23 mouse cellular contexts compared by ENCODE assay signal in the genomic region with DNA sequence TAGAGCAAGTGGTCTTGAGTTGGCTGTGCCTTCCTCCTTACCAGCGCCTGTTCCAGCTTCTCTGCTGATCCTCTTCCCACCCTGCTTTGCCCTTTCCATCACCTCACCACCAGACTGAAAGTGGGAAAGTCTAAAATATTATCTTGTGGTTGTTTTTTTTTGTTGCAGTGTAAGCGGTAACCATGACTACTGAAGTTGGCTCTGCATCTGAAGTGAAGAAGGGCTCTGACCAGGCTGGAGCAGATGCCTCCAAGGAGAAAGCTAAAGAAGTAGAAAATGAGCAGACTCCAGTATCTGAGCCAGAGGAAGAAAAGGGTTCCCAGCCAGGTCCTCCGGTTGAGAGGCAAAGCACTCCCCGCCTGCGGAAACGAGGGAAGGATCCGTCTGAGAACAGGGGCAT.
"Had no signal": no experiment of that assay in that cellular context is flagged by ENCODE, and none has a peak within 500 bp of the region (broad histone marks: within the 10 kb centered on the region; RNA-seq: fewer than 3 reads in every experiment).

No protein-coding gene starts in this region.

- H3K27me3 ChIP-seq: limb, embryonic 13.5 days; liver, embryonic 12.5 days; liver, embryonic 15.5 days; lung, embryonic 15.5 days; megakaryocyte, embryonic 14.5 days; midbrain, embryonic 13.5 days; stomach, embryonic 15.5 days had no signal

- H3K4me1 ChIP-seq: liver, embryonic 15.5 days; midbrain, embryonic 13.5 days; stomach, embryonic 15.5 days had no signal

- H3K4me3 ChIP-seq: limb, embryonic 10.5 days; limb, embryonic 13.5 days; liver, embryonic 12.5 days; liver, embryonic 15.5 days; lung, embryonic 15.5 days; megakaryocyte, embryonic 14.5 days; midbrain, embryonic 10.5 days; midbrain, embryonic 13.5 days; stomach, embryonic 15.5 days had no signal

- DNase-seq: kidney, adult 2 months; kidney, postnatal 36 days; layer of hippocampus, adult 9-11 months; liver; lung, adult 18-20 months; lung, postnatal 10 days; lung, postnatal 36 days; right cerebral cortex, postnatal 14 days; right cerebral cortex, postnatal 4 days; spleen, adult 18-20 months; thymus, adult 2 months; thymus, postnatal 14 days; thymus, postnatal 4 days had no signal

- H3K36me3 ChIP-seq: liver, embryonic 15.5 days; midbrain, embryonic 13.5 days; stomach, embryonic 15.5 days had no signal

- H3K4me2 ChIP-seq: limb, embryonic 13.5 days; liver, embryonic 12.5 days; liver, embryonic 15.5 days; lung, embryonic 15.5 days; midbrain, embryonic 13.5 days; stomach, embryonic 15.5 days had no signal

- ATAC-seq: liver, embryonic 12.5 days; midbrain, embryonic 13.5 days had no signal

- H3K9me3 ChIP-seq: limb, embryonic 10.5 days; limb, embryonic 13.5 days; liver, embryonic 12.5 days; liver, embryonic 15.5 days; lung, embryonic 15.5 days; megakaryocyte, embryonic 14.5 days; midbrain, embryonic 10.5 days; midbrain, embryonic 13.5 days; stomach, embryonic 15.5 days had no signal

- H3K27ac ChIP-seq: kidney, postnatal 0 days; limb, embryonic 10.5 days; limb, embryonic 13.5 days; liver, embryonic 12.5 days; liver, embryonic 15.5 days; lung, embryonic 15.5 days; midbrain, embryonic 10.5 days; midbrain, embryonic 13.5 days; stomach, embryonic 15.5 days had no signal

- H3K9ac ChIP-seq: limb, embryonic 13.5 days; liver, embryonic 12.5 days; liver, embryonic 15.5 days; lung, embryonic 15.5 days; midbrain, embryonic 13.5 days; stomach, embryonic 15.5 days had no signal
